ENCODE assay signal across 12 mouse cellular contexts in the genomic region with DNA sequence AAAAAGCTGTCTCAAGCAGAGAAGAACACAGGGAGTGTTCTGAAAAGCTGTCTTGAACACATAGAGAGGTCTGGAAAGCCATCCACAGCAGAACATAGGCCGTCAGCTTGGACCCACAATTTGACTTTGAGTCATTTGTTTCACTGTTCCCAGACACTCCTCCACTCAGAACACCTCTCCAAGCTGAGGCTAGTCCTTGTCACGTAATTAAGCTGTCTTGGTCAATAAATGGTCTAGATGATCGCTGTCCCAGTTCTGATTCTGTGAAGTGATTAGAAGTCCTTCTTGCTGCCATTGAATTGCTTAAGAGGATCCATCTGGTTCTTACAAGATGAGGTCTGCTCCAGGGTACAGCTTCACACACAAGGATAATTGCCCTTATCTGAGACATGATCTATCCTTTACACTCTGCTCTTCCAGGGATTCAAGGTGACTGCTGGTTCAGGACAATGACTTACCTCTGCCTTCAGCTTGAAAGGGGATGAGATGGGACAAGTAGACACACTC.
"Had no signal": no experiment of that assay in that cellular context is flagged by ENCODE, and none has a peak within 500 bp of the region (broad histone marks: within the 10 kb centered on the region; RNA-seq: fewer than 3 reads in every experiment).

No protein-coding gene starts in this region.

- H3K27ac ChIP-seq: kidney, embryonic 15.5 days; limb, embryonic 13.5 days; lung, embryonic 15.5 days; midbrain, embryonic 12.5 days; neural tube, embryonic 13.5 days had no signal

- H3K9ac ChIP-seq: kidney, embryonic 15.5 days; limb, embryonic 13.5 days; lung, embryonic 15.5 days; midbrain, embryonic 12.5 days; neural tube, embryonic 13.5 days had no signal

- H3K4me2 ChIP-seq: kidney, embryonic 15.5 days; limb, embryonic 13.5 days; midbrain, embryonic 12.5 days; neural tube, embryonic 13.5 days had no signal

- H3K27me3 ChIP-seq: kidney, embryonic 15.5 days; limb, embryonic 13.5 days; lung, embryonic 15.5 days; midbrain, embryonic 12.5 days; neural tube, embryonic 13.5 days had no signal

- H3K9me3 ChIP-seq: kidney, embryonic 15.5 days; limb, embryonic 13.5 days; lung, embryonic 15.5 days; midbrain, embryonic 12.5 days; neural tube, embryonic 13.5 days had no signal

- H3K4me3 ChIP-seq: kidney, embryonic 15.5 days; limb, embryonic 13.5 days; lung, embryonic 15.5 days; midbrain, embryonic 12.5 days; neural tube, embryonic 13.5 days had no signal

- ATAC-seq: midbrain, embryonic 16.5 days had no signal

- DNase-seq: kidney, adult 2 months; kidney, postnatal 14 days; left cerebral cortex, postnatal 4 days; retina, postnatal 1 day; right cerebral cortex, postnatal 25 days; thymus, postnatal 4 days had no signal

- H3K36me3 ChIP-seq: limb, embryonic 13.5 days; lung, embryonic 15.5 days; midbrain, embryonic 12.5 days; neural tube, embryonic 13.5 days had no signal
